Mouse (Mus musculus) erythroid progenitor cell, adult 5-6 weeks (primary cell): ENCODE measurements around the gene Arhgap35. TPM values are rescaled to one million over a fixed set of nuclear protein-coding genes. Genes with fewer than 3 reads are reported as not detected.
A peak's percentile ranks its signal among the peaks of the same experiment; 100 is the strongest.
"Not testable (repeated sequence)": the region's sequence is repeated elsewhere in the genome, so short reads cannot be mapped to it uniquely, and the experiment has no call there.

Source experiments
- ATAC-seq: replicated peaks from 2 replicates; pipeline ENCODE4 v1.8.0; 2016; ENCODE audit warnings: moderate number of reproducible peaks, mild to moderate bottlenecking, moderate TSS enrichment, inconsistent platforms; ENCODE audit not compliant: poor library complexity, low FRiP score, severe bottlenecking
- total RNA-seq, 2 experiments: library from RNA; stranded (forward) in 1 of 2; stranded (reverse) in 1 of 2; fragments of 150-400 nt in 1 of 2; fragments of 186-747, 209-891 nt in 1 of 2; gene quantifications; 2 replicates each; pipeline versions ENCODE4 v1.2.3 to v1.2.4; 2015 to 2017; ENCODE audit warnings: low replicate concordance in 2 of 2

Gene Arhgap35
- total RNA-seq (2015; ENCODE audit: low replicate concordance) (1.8 and 2.9 TPM in 2 replicates), total RNA-seq (2017; ENCODE audit: low replicate concordance) (2.3 TPM in 2 replicates)

DNA sequence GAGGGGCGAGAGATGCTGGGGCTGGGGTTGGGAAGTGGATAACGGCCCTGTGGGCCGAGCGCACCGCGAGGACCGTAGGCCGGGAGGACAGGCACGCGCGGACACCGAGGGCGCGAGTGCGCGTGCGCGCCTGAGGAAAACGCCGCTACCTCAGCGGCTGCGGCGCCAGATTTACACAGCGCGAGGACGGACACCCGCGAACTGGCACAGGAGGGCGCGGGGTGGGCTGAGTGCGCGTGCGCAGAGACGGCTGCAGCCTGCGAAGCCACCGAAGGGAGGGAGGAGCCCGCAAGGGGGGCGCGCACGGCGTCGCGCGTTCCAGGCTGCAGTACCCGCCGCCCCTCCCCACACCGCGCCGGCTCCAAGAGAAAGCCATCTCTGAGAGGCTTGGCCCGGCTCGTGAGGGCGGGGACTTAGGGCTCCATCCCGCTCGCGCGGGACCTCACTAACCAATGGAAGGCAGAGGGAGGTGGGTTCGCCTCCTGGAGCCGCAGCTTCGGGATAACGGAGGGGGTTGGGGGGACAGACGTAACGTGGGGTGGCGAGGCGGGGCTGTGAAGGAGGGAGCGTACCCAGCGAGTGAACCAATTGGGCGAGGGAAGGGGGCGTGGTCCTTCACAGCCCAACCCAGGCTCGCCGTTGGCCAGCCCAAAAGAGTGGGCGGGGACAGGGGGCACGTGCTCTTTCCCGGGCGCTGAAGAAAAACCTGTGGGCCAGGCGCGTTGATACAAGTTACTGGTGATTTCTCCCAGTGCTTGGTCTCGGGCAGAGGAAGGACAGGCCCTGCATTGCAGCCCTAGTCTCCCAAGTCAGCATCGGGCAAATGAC is at the start of gene Arhgap35:
Arhgap35 (minus strand) TSS at position 106 of the 828 bp plus-strand sequence.
- peak; percentile 84 for ATAC-seq

DNA sequence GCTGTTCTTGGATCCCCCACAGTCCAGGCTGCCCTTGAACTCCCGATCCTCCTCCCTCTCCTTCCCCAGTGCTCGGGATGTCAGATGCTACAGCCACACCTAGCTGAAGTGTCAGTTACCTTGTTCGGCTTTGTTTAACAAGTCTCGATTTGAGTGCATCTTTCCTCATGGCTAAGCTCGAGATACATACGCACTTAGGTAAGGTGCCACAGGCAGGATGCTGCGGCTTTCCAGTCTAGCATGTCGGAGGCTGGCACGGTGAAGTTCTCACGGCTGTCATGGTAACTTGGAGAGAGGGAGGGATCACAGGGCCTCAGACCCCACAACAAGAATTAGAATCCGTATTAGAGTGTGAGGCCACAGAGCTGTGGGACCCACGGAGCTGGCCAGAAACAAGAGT is 29.5 kb upstream of the Arhgap35 start:
- no peak for ATAC-seq

DNA sequence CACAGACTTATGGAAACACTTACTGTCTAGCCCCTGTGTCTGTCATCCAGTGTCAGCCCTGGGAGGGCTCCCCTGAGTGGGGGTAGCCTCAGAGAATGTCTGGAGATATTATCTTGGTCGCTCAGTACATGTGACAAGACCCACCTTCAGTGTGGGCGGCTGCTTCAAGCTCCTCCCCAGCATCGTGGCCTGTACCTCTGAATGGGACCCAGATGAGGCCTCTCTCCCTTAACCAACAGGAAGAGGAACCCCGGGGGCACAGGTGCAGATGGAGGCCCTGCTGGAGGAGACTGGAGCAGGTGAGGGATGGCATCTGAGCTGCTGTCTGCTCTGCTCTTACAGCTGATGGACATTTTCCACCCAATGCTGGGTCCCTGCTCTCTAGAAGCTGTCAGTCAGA is 28.3 kb upstream of the Arhgap35 start:
- not testable (repeated sequence) for ATAC-seq

DNA sequence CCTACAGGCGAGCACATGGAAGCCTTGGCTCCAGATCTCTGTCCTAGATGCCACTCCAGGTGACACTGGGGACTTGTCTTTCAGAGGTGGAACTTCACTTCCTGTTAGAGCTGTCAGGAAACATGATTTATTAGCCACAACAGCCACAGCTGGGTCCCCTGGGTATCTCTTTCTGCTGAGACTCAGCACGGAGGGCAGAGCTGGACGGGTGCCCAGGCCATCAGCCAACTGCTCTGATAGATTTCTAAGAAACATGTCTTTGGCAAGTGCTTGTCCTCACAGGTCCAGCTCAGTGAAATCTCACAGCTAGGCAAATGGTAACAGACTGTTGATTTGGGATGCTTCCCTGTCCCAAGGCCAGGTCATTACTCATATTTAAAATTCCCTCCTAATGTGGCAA is 24.2 kb upstream of the Arhgap35 start:
- no peak for ATAC-seq

DNA sequence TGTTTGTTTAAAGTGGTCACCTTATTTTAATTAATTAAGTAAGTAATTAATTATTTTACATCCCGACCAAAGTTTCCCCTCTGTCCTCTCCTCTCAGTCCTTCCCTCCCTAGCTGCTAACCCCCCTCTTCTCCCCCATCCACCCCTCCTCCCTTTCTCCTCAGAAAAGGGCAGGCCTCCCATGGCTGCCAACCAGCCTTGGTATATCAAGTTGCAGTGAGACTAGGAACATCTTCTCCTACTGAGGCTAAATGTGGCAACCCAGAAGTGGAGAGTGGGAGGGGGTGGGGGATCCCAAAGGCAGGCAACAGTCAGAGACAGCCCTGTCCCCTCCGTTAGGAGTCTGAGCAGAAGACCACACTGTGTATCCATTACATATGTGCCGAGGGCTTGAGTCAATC is 20.3 kb upstream of the Arhgap35 start:
- no peak for ATAC-seq

DNA sequence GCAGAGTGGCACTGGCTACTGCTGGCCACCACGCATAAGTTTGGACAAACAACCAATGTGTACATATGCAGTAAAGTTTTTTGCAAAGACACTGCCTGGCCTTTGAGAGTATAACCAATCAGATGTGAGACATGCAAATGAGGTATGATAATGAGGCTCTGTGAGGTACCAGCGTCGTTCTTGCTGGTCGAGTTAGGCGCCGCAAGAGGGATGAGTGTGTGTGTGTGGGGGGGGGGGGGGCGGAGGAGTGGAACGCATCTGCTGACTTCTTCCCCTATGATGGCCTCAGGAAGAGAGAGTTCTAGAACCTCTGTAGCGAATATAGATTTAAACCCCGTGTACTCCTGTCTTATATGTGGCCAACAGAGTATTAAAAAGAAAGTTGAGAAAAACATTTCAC is 19.1 kb upstream of the Arhgap35 start:
- not testable (repeated sequence) for ATAC-seq

DNA sequence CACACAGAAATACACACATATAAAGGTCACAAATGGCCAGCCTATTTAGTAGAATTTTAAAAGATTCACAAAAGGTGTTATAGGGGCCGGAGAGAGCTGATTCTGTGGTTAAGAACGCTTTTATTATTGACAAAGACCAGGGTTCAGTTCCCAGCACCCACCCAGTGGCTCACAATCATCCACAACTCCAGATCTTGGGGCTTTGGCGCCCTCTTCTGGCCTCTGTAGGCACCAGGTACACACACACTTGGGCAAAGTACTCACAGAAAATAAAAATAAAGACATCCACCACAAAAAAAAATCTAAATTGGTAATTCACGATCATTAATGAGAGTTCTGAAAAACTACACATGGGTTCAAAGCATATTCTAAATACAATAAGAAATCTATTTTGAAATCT is 17.1 kb upstream of the Arhgap35 start:
- no peak for ATAC-seq

DNA sequence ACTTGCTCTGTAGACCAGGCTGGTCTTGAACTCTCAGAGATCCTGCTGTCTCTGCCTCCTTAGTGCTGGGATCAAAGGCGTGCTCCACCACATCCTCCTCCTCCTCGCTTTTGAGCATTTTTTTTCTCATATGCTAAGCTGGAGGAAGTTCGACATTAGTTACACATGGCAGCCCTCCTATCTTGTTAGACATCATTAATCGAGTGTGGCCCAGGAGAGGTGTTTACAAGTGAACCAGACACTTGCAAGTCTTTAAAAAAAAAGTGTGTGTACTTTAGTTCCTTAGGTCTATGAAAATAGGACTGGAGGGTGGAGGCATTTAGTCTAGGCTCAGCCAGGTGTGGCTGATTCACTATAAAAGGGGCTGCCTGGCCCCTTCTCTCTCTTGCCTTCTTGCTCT is 16.2 kb upstream of the Arhgap35 start:
- no peak for ATAC-seq

DNA sequence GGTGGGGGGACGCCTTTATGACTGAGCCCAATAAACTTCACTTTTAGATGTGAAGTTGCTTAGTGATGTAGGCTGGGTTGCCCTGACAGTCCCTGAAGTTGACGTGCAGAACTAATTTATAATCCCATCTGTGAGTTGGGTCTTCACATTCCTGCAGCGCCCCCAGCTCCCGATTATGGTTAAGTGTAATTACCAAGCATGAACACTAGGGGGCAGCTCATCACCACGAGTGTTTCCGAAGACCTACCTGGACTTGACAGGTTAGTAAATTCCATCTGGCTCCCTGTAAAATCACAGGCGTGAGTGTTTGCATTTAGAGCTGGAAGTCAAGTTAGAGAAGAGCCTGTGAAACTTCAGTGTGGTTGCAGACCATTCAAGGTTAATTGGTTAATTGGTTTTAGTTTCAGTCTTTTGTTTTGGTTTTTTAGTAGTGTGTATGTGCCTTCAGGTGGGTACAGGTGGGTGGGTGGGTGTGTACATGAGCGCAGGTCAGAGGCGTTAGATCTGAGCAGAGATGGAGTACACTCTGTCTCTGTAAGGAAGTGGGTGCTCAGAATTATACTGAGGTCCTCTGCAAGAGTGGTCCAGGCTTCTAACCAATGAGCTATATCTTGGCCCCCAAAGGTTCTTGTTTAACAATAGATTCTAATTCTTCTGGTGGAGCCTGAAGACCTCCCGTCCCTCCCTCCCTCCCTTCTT is 15.0 kb upstream of the Arhgap35 start:
- no peak; the same call in 1 of the 2 replicates for ATAC-seq

DNA sequence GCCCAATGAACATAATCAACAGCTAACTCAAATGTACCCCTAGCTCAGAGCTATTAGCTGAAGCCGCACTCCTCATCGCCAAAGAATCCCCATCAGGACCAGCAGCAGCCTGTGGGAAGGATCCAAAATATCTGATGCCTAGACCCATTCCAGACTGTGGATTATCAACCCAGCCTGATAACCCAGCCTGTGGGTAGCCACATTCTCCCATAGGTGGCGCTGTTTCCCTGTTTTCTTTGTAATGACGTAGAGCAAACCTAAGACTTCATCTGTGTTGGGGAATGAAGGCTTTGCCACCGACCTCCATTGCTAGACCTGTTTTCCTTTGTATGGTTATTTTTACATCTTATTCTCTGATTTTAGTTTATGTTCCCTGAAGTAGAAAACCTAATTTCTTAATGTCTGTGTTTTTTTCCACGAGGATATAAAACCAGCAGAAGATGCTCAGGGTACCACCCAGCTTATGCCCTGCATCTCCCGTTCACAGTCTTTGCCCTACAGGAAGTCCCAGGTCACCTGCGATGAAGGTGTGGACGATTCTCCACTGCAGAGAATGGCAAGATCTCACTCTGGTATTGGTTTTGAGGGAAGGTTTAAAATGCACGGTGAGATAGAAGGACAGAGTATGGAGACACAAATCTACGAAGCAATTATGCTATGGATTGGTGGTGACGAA is 13.4 kb upstream of the Arhgap35 start:
- 0 out of 2 replicates have a peak, but pooled peaks have one; percentile 56 for ATAC-seq

DNA sequence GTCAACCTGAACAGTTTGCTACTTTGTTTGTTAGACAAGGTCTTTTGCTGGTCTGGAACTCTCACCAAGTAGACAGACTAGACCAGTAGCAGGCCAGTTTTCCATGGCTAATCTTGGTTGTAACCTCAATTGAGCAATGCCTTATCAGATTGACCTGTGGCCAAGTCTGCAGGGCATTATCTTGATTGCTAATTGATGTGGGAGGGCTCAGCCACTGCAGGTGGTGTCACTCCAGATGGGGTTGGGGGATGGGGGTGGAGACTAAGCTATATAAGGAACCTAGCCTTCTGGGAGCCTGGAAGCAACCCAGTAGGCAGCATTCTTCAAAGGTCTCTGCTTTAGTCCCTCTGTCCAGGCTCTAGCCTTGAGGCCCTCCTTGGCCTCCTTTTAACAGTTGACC is 8.9 kb upstream of the Arhgap35 start:
- ATAC-seq = no peak

DNA sequence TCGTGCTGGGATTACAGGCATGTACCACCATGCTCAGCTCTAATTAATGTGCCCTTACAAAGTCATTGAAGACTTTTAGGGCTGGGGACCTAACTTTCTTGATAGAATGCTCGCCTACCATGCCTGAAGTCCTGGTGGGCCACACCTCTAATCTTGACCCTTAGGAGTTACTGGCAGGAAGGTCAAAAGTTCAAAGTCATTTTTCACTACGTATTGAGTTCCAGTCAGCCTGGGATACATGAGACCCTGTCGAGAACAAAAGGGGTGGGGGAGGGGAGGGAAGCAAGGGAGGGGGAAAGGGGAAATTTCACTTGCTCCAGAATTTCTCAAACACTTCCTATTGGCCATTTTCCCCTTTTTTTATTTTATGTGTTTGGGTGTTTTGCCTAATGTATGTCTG is 8.3 kb upstream of the Arhgap35 start:
- ATAC-seq = no peak

DNA sequence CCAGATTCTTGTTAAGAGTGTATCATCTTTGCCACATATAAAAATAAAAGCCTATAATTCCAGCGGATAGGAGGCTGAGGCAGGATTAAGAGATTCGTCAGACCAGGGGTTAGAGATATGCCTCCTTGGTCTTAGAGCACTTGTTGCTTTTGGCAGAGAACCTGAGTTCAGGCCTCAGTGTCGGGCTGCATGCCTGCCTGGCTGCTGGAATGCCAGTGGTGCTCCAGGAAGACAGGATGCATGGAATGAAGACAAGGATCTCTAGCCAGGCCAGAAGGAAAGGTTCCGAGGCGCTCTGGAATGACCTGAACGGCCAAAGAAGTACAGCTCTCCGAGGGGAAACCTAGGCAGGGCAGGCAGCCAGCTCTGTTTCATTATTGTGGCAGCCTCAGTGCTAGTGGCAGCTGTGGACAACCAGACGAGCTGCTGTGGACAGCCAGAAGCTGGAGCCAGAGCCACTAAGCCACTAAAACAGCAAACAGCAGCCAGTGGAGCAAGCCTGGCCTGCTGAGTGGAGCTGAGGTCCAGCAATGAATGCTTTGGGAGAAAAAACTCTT is 6.4 kb upstream of the Arhgap35 start:
- no peak for ATAC-seq

DNA sequence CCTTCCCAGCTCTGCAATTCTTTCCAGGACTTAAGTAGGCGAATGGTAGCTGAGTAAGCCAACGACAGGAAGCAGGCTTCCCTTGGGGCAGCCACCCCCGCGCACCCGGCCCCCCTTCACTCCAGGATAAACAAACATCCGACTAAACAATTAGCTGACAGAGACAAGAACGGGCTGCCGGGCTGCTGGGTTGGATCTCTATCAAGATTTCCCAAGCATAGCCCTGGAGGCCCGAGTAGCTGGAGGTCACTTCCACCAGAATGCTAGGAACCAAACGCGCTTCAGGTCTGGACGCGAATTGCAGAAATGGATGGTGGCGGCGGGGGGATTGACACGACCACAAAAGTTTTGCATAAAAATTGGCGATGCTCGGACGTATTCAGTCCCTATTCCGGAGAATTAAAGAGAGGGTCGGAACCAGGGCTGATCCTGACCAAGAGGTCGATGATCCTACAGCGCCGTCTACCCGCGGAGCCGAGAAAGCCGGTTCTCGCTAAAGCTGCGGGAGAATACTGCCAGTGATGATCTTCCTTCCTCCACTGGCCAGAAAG is 3.9 kb upstream of the Arhgap35 start:
- ATAC-seq = no peak

DNA sequence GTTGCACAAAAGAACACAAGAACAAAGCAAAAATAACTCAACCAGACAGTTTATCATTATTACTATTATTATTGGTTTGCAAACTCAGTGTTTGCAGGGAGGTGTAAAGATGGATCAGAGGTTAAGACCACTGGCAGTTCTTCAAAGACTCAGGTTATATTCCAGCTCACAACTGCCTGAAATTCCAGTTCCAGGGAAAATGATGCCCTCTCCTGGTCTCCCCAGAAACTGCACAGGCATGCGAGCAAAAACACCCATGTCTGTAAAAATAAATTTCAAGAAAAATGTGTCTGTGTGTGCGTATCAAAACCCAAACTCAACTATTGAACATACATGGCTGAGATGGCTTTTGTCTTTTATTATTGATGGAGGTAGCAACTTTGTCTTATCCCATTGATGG is 2.3 kb upstream of the Arhgap35 start:
- no peak for ATAC-seq

DNA sequence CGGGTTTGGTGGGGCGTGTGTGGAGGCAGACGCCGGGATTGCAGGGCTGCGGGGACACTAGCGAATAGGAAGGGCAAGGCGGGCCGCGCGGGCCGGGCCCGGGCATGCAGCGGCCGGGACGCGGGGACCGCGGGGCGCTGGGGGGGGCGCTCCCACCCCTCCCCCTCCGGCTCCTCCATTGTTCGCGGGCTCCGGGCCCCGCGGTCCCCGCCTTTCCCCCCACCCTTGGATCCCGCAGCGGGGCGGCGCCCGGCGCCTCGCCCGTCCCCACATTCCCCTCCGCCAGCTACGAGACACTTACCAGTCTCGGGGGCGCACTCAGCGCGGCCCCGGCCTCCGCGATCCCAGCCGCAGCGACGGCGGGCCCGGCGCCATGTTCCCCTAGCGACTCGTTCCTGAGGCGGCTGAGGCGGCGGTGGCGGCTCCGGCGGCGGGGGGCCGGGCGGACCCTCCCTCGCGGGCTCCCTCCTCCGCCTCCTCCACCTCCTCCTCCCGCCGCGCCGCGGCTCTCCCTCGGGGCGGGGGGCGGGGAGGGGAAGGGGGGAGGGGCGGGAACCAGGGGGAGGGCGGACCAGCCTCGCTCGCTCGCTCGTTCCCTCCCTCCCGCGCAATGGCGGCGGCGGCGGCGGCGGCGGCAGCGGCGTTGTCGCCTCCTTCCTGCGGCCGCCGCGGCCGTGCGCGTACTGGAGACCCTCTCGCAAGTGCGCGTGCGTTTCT is 464 bp downstream of the Arhgap35 start:
- ATAC-seq = 0 out of 2 replicates have a peak, but pooled peaks have one; percentile 33

DNA sequence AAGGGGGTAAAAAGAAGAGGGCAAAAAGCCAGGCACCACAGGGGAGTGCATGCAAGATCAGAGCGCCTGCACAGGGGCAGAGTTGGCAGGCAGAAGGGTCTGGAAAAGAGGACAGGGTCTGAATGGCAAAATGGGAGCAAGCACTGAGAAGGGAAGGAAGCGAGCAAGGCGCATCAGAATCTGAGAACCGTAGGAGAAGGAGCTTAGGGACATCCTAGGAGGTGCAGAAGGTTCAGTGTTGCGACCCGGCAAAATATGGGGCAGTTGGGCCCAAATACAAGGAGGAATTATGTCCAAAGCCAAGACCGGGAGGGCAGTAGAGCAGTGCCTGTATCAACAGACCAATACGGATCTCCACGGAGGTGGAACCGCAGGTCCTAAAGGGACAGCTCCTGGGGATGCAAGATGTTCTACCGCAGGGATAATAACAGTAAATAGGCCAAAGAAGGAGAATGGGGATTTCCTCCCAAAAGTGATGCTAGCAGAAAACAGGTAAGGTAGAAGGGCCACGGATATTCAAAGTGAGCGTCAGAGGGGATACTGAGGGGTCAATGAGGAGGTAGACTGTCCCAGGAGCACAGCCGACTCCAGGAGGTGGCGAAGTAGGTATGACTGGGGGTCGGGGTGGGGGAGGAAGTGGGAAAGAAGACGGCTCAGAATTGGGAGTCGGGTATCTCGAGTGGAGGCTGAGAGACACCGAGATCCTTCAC is 1.2 kb downstream of the Arhgap35 start:
- no peak for ATAC-seq

DNA sequence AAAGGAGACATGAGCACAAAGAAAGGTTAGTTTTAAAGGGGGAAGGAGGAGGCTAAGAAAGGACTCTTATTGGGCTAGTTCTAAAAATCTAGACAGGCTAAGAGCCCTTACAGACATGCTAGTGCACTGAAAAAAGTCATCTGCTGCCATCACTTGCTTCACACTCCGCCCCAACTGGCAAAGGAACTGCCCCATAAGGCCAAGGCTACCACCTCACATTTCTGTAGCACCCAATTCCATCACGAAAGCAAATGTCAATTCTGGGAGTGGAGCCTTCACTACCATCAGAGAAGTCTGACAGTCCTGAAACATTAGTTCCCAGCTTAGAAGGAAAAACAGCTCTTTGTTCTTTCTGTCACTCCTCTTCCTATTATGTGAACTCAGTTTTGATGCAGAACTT is 4.4 kb downstream of the Arhgap35 start:
- ATAC-seq = no peak

DNA sequence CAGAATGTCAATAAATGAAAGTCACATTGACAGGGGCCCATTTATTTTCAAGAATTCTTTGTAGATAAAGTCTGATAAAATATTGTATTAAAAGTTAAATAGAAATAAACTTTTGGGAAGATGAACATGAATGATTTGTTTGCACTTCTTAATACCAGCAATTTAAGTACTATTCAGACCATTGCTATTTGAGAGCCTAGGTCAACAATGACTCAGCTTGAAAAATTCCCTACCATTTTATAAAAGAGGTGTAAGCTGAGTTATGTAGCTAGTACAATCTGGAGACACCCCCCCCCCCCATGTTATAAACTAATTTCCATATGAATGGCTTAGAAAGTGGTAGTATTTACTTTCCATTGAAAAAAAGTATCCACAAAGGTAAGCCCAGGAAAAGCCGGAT is 5.8 kb downstream of the Arhgap35 start:
- ATAC-seq = no peak
